Mouse (Mus musculus): ENCODE data around the gene Slc8a1. TPM values are rescaled to one million over a fixed set of nuclear protein-coding genes. Genes with fewer than 3 reads are reported as not detected.

Slc8a1 gene
- polyA plus RNA-seq, 2 experiments, result 0.42 to 0.65 TPM

DNA sequence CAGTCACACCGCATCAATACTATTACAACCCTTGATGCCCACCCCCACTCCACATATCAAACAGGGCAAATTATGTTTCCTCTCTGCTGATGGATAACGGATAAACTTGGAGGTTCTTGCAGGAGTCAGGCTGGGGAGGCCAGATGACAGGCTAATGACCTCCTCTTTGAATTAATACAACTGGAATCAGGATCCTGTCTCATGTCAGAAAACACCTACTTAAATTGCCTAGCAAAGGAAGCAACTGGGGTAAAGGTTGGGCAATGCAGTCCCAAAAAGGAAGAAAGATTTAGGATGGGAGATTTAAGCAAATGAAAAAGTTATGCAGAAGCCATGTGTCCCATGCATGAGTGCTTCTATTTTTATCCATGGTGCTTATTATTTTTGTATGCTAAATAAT, 83.6 kb downstream of the Slc8a1 start:
- Histone ChIP-seq H3K4me1 (replicated peaks; ENCODE audit: control insufficient read depth in 2 of 2, insufficient read depth in 2 of 2, low read length in 1 of 2) (no peaks in the 10 kb centered on the region), H3K9me3 (ENCODE audit: control insufficient read depth, low read length) (no peaks in the 10 kb centered on the region), H3K4me3 (ENCODE audit: insufficient read depth in 1 of 2, low read depth in 2 of 2, low read length in 2 of 2) (no peak overlapping the region), H3K4me2 (ENCODE audit: low read depth) (no peak overlapping the region), H3K9ac (replicated peaks) (no peak overlapping the region), H3K27me3 (ENCODE audit: control insufficient read depth, insufficient read depth, low read length) (no peaks in the 10 kb centered on the region), H3K27ac (no peak overlapping the region), H3K36me3 (replicated peaks; ENCODE audit: control insufficient read depth, insufficient read depth, low read depth) (no peaks in the 10 kb centered on the region)
- ATAC-seq (ENCODE audit: insufficient read depth), result no peak
- 77% methylated on average over 2 of the region's 2 CpGs for WGBS (ENCODE audit: insufficient replicate concordance)
- TF ChIP-seq EP300 (IDR thresholded peaks at IDR 0.05; ENCODE audit: low read depth) (no peak), CTCF (IDR thresholded peaks at IDR 0.05; ENCODE audit: low read depth) (no peak)
- DNase-seq (ENCODE audit: low read depth in 3 of 3, low spot score in 3 of 3), result no peak

- no peak overlapping the region for H3K4me3 ChIP-seq (ENCODE audit: insufficient read depth in 1 of 2, low read depth in 2 of 2, low read length in 2 of 2)
- ATAC-seq (ENCODE audit: insufficient read depth), result no peak
- TF ChIP-seq CTCF (IDR thresholded peaks at IDR 0.05; ENCODE audit: low read depth) (no peak), EP300 (IDR thresholded peaks at IDR 0.05; ENCODE audit: low read depth) (no peak)
- no peaks in the 10 kb centered on the region for H3K27me3 ChIP-seq (ENCODE audit: control insufficient read depth, insufficient read depth, low read length)
- no peak overlapping the region for H3K4me2 ChIP-seq (ENCODE audit: low read depth)
- H3K36me3 ChIP-seq (replicated peaks; ENCODE audit: control insufficient read depth, insufficient read depth, low read depth), result no peaks in the 10 kb centered on the region
- WGBS (ENCODE audit: insufficient replicate concordance), result 22% methylated on average over 1 of the region's 1 CpGs
- H3K9ac ChIP-seq (replicated peaks), result no peak overlapping the region
- H3K9me3 ChIP-seq (ENCODE audit: control insufficient read depth, low read length), result no peaks in the 10 kb centered on the region
- no peak overlapping the region for H3K27ac ChIP-seq
- no peak for DNase-seq (ENCODE audit: low read depth in 3 of 3, low spot score in 3 of 3)
- no peaks in the 10 kb centered on the region for H3K4me1 ChIP-seq (replicated peaks; ENCODE audit: control insufficient read depth in 2 of 2, insufficient read depth in 2 of 2, low read length in 1 of 2)
These were observed 85.2 kb downstream of the Slc8a1 start for GRCm38 (mm10) chr17:81652958-81653357.

DNA sequence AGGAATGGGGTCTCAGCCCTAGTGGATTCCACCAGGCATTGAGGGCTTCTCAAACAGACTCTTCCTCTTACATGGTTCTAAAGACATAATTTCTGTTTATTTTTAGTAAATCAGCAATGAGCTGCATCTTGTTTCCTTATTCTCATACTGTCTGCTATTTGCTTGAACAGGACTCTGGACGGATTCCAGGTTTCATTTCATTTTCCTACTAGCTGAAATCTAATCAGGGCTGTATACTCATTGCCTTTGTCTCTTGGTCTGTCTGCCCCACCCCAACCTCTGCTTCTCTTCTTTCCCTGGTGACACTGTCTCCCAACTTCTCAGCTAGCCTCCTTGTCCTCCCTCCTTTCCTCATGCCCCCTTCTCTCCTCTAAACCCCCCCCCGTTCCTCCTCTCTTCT, 101.4 kb downstream of the Slc8a1 start:
- H3K36me3 ChIP-seq (replicated peaks; ENCODE audit: control insufficient read depth, insufficient read depth, low read depth), result no peaks in the 10 kb centered on the region

GRCm38 (mm10) chr17:81630471-81630870, 107.7 kb downstream of the Slc8a1 start:
- no peak for DNase-seq (ENCODE audit: low read depth in 3 of 3, low spot score in 3 of 3)

More for the DNA sequence above, 101.4 kb downstream of the Slc8a1 start:
- H3K9me3 ChIP-seq (ENCODE audit: control insufficient read depth, low read length), result no peaks in the 10 kb centered on the region
- H3K4me1 ChIP-seq (replicated peaks; ENCODE audit: control insufficient read depth in 2 of 2, insufficient read depth in 2 of 2, low read length in 1 of 2), result no peaks in the 10 kb centered on the region
- H3K27me3 ChIP-seq (ENCODE audit: control insufficient read depth, insufficient read depth, low read length), result no peaks in the 10 kb centered on the region
- no peak overlapping the region for H3K4me3 ChIP-seq (ENCODE audit: insufficient read depth in 1 of 2, low read depth in 2 of 2, low read length in 2 of 2)
- TF ChIP-seq CTCF (IDR thresholded peaks at IDR 0.05; ENCODE audit: low read depth), result no peak
- TF ChIP-seq EP300 (IDR thresholded peaks at IDR 0.05; ENCODE audit: low read depth), result no peak
- ATAC-seq (ENCODE audit: insufficient read depth), result no peak
- no peak overlapping the region for H3K27ac ChIP-seq
- no peak overlapping the region for H3K9ac ChIP-seq (replicated peaks)
- no peak for DNase-seq (ENCODE audit: low read depth in 3 of 3, low spot score in 3 of 3)
- WGBS (ENCODE audit: insufficient replicate concordance), result 71% methylated on average over 2 of the region's 2 CpGs
- no peak overlapping the region for H3K4me2 ChIP-seq (ENCODE audit: low read depth)

GRCm38 (mm10) chr17:81621188-81621644, 117.0 kb downstream of the Slc8a1 start:
- WGBS (ENCODE audit: insufficient replicate concordance), result 50% methylated on average over 2 of the region's 2 CpGs
- Histone ChIP-seq H3K4me1 (replicated peaks; ENCODE audit: control insufficient read depth in 2 of 2, insufficient read depth in 2 of 2, low read length in 1 of 2) (no peaks in the 10 kb centered on the region), H3K4me3 (ENCODE audit: insufficient read depth in 1 of 2, low read depth in 2 of 2, low read length in 2 of 2) (no peak overlapping the region), H3K27me3 (ENCODE audit: control insufficient read depth, insufficient read depth, low read length) (no peaks in the 10 kb centered on the region), H3K36me3 (replicated peaks; ENCODE audit: control insufficient read depth, insufficient read depth, low read depth) (no peaks in the 10 kb centered on the region), H3K4me2 (ENCODE audit: low read depth) (no peak overlapping the region), H3K27ac (no peak overlapping the region), H3K9ac (replicated peaks) (no peak overlapping the region), H3K9me3 (ENCODE audit: control insufficient read depth, low read length) (no peaks in the 10 kb centered on the region)
- DNase-seq (ENCODE audit: low read depth in 3 of 3, low spot score in 3 of 3) (no peak), ATAC-seq (ENCODE audit: insufficient read depth) (no peak)
- TF ChIP-seq EP300 (IDR thresholded peaks at IDR 0.05; ENCODE audit: low read depth) (no peak), CTCF (IDR thresholded peaks at IDR 0.05; ENCODE audit: low read depth) (no peak)

More at GRCm38 (mm10) chr17:81630471-81630870, 107.7 kb downstream of the Slc8a1 start:
- WGBS (ENCODE audit: insufficient replicate concordance), result 26% methylated on average over 2 of the region's 2 CpGs
- no peaks in the 10 kb centered on the region for H3K4me1 ChIP-seq (replicated peaks; ENCODE audit: control insufficient read depth in 2 of 2, insufficient read depth in 2 of 2, low read length in 1 of 2)
- H3K9ac ChIP-seq (replicated peaks), result no peak overlapping the region
- no peaks in the 10 kb centered on the region for H3K27me3 ChIP-seq (ENCODE audit: control insufficient read depth, insufficient read depth, low read length)
- H3K36me3 ChIP-seq (replicated peaks; ENCODE audit: control insufficient read depth, insufficient read depth, low read depth), result no peaks in the 10 kb centered on the region
- ATAC-seq (ENCODE audit: insufficient read depth), result no peak
- H3K4me3 ChIP-seq (ENCODE audit: insufficient read depth in 1 of 2, low read depth in 2 of 2, low read length in 2 of 2), result no peak overlapping the region
- H3K4me2 ChIP-seq (ENCODE audit: low read depth), result no peak overlapping the region
- TF ChIP-seq EP300 (IDR thresholded peaks at IDR 0.05; ENCODE audit: low read depth) (no peak), CTCF (IDR thresholded peaks at IDR 0.05; ENCODE audit: low read depth) (no peak)
- no peak overlapping the region for H3K27ac ChIP-seq
- H3K9me3 ChIP-seq (ENCODE audit: control insufficient read depth, low read length), result no peaks in the 10 kb centered on the region
